Mouse (Mus musculus): ENCODE measurements at regions not wholly inside any gene's neighbourhood (a gene's known extent, or its start where the extent isn't known, plus 50 kb on each side); places are given as distances from the start of the nearest gene placed in this dataset.

DNA sequence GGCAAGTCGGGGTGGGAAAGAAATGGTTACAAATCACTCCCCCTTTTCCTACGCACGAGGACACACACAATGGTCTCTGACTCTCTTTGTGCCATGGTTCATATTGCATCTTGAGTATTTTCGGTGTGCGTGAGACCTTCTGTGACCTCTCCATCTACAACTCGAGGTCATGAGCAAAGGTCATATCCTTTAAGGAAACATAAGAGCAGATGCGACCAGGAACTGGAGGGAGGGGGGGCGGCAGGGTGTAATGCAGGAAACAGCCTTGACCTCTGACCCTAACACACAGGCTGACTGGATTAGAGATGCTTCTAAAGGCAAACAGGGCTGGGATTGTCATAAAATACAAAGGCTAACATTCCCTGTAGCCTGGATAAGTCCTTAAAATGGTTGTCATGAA is 450.7 kb upstream of the Gm10131 start:
- DNase-seq (ENCODE audit: low spot score in 2 of 2), result no peak

DNA sequence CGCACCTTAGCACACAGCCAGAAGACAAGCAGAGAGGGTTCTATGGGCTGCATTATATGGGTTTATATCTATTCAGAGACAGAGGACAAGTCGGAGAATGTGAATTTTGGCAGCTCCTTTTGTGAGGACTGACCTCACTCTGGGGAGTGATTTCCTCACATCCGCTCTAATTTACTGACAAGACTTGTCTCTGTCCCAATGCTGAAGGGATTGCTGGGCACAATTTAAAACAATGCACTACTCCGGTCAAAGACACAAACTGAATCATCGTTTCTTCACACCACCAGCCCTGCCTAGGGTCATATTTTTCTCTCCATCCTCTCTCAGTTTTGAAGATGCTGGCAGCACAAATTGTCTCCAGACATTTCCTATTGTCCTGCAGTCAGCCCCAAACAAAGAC is 438.2 kb upstream of the Gm10131 start:
- DNase-seq (ENCODE audit: low spot score in 2 of 2), result no peak

DNA sequence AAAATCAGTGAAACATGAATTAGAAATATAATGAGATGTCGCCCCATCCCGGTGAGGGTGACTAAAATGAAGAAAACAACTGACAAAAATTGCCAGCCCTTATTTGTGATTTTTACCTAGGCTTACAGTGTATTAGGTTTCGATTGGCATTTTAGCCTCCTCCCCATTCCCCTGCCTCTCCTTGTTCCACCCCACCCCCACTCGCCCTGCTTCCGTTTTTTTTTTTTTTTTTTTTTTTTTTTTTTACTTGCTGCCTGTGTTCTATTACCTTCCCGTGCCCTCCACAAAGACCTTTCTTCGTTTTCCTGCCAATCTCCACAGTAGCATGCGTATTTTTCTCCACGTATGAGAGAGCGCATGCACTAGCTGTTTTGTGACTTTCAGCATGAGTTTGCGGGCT is 435.3 kb upstream of the Gm10131 start:
- DNase-seq (ENCODE audit: low spot score in 2 of 2), result no peak

DNA sequence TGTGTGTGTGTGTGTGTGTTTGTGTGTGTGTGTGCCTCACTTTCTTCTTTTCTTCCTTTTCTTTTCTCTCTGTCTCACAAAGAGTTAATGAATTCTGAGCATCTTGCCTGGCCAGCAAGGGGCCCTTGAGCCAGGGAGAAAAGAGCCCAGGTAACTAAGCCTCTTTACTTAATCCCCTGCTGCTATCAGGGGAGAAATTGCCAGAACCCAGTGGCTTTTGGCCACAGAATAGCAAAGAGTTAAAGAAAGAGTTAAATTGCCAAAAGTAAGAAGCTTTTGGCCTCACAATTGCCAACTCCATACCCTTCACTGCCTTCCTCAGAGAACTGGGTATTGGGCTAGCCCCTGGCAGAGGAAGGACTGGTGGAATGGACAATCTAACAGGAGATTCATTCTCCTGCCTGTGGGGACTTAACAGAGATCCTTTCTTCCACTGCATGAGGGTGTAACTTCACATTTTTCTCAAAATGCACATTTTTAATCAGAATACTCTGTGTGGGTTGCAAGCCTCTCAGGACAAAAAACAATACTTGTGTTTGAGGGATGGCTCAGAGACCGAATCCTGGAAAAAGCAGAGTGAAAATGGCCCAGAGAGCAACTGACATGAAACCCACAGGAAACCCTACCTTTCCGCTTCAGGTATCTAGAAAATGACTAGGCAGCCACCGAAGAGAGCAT is 431.0 kb upstream of the Gm10131 start:
- DNase-seq (ENCODE audit: low spot score in 2 of 2), result no peak

DNA sequence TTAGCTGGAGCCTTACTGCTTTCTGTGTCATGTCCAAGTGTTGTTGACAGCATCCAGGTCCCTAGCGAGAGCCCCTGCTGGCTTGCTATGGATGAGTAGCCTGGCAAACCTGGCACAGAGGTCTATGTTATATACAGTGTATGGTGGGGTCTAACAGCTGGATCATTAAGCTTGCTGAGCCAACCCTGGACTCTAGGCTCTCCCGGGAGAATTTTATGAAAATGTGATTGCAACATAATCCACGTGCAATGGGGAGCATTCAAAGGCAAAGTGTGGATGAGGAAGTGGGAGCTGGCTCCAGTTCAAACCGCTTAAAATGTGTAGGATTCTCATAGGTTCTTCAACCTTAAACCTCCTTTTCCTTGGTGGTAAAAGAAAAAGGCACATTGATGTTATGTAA is 427.7 kb upstream of the Gm10131 start:
- no peak for DNase-seq (ENCODE audit: low spot score in 2 of 2)

DNA sequence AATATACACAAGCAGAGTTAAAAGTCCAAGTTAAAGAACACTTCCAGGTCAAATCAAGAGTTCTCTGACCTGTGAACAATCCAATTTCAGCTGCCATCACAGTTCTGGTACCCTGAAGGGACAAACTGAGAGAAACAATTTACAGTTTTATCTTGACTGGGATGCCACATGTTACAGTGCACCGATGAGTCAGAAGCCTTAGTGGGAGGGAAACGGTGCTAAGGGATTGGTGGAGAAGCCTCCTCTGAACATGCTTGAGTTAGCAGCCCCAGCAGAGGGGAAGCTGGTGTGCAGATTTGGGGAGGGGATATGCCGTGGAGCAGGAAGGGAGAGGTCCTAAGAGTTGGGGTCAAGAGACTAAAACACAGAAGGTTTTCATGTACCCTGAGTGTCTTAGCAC is 423.9 kb upstream of the Gm10131 start:
- no peak for DNase-seq (ENCODE audit: low spot score in 2 of 2)

DNA sequence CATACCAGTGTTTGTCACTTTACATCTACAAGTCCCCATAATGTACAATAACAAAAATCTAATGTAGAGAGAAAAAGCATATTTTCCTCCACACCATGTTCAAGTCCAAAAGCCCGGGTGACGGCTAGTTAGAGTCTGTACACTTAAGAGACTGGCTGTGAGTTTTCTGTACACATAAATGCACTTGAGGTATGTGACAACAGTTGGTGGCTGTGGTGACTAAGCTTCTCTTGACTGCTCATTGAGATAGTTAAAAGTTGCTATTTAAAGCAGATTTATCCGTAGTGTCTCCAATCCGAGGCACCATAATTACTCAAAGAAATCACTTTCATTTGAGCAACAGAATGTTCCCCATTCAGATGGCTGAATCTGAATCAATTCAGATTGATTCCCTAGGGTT is 421.9 kb upstream of the Gm10131 start:
- no peak for DNase-seq (ENCODE audit: low spot score in 2 of 2)

DNA sequence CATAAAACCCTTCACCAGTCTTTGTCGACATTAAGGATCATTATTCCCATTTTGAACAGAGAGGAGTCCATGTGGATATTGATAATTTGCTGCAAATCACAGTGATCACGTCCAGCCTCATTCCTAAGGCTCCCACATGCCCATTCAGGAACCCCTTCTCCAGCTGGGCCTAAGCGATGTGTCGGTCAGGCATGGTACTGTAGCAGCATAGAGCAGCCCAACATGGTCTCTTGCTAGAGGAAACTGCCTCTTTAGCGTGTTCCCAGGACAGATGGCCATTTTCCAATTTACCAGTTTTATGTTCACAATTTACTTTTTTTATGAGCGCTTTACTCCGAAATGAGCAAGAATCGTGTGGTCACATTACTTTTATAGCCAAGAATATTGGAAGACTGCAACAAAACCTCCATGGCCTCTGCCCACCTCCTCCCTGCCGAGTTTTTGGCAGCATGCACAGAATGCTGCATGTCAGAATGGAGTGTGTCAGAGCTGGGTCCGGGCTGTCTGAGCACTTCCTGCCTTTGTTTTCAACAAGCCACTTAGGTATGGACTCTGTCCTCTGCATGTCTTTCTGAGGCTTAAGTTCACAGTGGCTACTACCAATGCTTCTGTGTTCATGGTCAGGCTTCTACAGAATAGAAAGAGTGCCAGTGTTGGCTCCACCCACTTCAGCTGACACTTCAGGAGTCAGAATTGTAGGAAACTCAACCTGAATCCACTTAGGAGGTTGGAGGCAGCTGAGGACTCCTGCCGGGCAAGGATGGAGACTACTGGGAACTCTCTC is 419.6 kb upstream of the Gm10131 start:
- DNase-seq (ENCODE audit: low spot score in 2 of 2), result no peak

DNA sequence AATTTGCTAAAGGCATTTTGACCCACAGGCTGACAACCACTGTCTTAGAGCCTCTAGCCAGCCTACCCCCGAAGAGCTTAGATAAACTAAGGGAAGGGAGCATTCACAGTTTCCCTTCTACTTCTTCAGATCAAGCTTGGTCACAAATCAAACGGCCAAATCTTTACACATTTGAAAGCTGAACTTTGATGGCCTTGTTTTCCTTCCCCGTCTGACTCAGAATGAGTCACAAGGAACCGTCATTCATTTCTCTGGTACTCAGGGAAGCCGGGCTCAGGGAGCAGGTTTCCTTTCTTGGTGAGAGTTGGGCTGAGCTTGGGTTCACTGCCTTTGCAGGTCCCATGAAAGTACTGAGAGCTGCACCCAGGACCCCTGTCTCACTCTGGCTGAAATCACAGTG is 418.5 kb upstream of the Gm10131 start:
- DNase-seq (ENCODE audit: low spot score in 2 of 2), result peak; percentile 31 to 33

DNA sequence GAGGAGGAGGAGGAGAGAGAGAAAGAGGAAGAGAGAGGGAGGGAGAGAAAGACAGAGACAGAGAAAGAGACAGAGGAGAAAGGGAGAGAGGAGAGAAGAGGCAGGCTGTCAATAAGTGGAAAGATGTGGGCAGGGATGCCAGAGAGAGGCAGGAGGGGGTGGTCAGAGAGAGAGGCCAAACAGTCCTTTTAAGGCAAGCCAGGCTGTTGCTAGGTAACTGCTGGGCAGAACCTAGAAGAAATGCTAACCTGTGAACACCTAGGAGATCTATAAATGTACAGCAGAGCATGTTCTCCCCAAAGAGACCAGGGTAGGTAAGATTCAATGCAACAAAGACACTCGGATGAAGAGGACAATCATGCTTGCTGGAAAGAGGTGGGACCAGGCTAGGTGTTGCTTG is 417.9 kb upstream of the Gm10131 start:
- no peak for DNase-seq (ENCODE audit: low spot score in 2 of 2)

DNA sequence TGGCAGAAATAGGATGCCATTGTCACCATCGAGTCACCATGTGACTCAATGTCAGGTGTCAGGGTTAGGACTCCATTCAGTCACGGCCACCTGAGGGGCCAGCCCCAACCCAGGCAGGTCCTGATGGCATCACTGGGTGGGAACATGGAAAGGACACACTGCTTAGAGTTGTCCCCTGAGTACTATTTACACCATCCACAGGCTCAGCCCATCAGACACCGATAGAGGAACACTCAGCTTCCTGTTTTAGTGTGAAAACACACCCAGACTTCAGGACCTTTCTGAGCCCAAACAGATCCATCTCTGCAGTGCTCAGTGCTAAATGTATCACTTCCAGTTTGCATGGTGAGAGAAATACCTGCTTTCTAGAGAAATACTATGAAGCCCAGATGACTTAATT is 416.7 kb upstream of the Gm10131 start:
- DNase-seq (ENCODE audit: low spot score in 2 of 2), result no peak

DNA sequence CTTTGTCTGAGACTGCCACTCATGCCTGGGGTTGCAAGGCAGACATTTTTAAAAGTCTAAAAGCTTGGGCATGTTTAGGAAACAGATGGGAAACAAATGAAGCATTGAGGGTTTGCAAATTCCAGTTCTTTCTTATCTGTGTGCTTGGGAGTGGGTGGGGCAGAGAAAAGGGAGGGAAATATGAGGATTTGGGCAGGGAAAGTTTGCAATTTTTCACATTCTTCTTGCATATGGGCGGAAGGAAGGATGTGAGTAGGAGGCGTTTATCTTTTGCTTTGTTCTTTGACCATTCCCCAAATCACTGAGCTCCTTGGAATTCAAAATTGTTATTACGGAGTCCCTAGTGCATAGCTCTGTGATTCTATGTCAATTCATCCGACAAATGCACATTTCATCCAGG is 413.7 kb upstream of the Gm10131 start:
- DNase-seq (ENCODE audit: low spot score in 2 of 2), result no peak

DNA sequence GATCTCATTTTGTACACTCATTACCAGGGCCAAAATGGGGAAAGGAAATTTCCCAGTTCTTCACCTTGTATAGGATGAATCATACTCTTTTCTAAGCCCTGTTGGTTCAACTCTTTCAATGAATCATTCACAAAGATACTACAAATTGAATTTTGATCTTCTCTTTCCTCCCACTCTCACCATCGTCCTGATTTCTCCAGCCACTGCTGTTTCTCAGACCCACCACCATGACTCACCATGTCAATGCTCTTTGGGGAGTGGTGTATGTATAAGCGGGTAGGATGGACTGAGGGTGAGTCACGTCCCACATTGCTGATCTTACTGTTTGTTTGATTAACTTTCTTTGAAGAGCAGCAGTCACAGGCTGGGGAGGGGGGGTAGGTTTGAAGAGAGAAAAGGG is 412.3 kb upstream of the Gm10131 start:
- DNase-seq (ENCODE audit: low spot score in 2 of 2), result peak; percentile 7 to 22

DNA sequence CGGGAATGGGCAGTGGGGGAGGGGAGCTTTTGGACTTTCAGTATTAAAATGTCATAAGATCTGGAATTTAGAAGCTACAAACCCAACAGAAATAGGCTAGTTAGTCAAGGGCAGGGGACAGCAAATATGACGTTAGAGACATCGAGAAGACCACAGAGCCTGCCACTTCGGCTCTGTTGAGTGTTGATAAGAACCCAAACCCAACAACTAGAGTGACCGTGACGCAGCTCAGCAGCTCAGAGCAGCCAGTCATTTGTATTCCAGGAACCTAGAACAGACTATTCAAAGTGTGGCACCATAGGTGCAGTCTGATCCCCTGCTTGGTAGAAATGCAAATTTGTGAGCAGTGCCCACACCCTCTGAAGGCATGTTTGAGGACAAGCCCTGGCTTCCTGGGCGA is 409.8 kb upstream of the Gm10131 start:
- no peak for DNase-seq (ENCODE audit: low spot score in 2 of 2)

DNA sequence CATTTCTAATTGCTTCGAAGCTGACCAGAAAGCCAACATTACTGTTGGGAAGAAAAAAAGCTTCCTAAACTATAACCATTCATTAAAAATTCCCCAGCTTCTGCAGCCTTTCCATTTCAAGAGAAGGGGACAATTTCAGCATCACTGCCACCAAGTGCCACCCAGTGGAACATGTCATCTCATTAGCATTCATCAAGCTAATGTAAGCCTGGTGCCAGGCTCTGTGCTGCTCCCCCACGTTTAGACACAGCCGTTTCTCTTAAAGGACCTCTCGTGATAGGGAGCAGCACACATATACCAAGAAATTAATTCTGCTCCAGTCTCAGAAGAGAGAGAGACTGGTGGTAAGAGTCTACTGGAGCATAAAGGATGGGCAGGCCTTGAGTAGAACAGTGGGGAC is 409.1 kb upstream of the Gm10131 start:
- DNase-seq (ENCODE audit: low spot score in 2 of 2), result no peak

DNA sequence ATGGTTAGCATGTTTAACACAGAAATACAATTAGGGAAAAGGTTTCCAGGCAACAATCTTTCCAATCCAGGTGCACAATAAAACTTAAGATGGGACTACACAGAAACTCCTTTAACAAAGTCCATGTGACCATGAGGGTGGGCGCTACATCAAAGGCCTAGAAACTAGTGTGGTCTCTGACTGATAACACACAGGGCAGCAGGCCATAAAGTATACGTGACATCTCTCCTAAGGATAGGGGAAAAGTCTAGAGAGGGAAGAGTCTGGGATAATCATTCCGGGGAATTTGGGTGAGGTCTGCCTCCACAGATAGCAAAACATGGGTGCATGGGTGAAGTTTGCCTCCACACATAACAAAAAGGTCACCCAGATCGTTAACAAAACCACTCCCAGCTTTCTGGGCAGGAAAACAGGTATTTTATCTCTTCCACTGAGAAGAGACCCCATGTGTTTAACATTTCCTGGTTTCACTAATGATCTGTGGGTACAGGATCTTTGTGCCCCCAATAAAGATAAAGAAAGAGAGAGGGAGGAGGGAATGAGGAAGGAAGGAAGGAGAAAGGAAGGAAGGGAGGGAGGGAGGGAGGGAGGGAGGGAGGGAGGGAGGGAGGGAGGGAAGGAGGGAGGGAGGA is 402.0 kb upstream of the Gm10131 start:
- no peak for DNase-seq (ENCODE audit: low spot score in 2 of 2)

DNA sequence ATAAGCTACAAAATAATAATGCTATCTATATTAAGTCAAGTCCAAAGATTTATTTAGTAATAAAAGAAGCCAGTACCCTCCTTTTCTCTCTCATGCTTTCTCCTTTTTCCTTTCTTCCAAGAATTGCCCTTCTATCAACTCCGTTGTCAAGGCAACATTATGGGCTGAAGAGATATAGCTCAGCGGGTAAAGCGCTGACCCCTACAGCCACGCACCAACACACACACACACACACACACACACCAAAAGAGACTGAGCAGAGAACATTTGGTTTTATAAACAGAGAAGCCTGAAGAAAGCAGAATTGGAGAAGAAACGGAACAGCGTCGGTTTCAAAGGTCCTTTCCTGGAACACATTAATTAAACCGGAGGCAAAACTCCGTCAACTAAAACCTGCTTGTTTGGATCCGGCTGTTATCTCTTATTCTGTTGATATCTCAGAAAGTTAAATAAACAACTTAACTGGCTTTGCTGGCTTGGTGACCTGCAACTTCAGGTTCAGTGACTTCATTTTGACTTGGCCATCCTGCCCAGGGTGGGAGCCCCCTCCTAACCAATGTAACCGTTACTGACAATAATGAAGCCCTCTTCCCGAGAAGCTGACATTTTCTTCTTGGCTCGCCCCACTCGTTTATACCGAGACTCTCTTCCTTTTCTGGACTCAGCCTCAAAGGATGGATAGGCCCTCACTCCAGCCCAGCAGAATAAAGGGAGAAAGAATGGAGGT is 394.5 kb upstream of the Gm10131 start:
- DNase-seq (ENCODE audit: low spot score in 2 of 2), result peak in 1 of 2 experiments; percentile 11

DNA sequence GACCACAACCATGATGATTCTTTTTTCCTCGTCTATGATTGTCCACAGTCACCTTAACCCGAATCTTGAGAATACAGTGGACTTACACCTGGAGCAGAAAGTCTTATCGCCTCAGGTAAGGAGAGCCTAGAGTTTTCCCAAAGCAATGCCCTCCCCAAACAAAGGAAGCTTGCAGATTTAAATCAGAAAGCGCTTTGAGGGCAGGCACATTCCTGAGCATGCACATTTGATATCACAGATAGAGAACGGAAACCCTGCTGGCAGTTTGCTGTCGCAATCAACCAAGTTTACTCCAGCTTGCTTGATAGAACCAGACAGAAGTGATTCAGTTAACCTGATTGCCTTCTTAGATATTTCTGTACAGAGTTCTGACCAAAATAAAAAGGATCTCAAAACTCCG is 393.6 kb upstream of the Gm10131 start:
- no peak for DNase-seq (ENCODE audit: low spot score in 2 of 2)

DNA sequence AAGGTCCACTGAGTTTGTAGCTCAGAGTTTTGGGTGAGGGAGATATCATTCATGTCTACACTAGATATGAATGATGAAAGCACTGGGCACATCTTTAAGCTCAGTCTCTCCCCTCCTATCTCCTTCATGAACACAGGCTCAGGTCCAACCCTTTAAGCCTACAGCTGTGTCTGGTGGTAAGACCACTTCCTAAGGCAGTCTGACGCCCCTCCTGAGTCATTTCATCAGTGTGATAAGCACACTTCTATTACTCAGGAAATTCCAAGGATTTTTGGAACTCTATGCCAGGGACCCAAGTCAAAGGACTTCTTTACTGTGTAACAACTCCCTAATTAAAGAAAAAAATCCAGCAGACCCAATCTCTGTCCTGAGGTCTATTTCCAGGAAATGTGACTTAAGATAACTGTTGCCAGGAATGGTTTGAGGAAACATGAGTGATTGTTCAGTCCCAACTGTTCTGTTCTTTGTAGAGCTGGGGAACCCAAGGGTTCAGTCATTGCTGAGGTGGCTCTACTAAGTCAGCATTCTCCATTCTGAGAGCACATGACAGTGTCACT is 391.1 kb upstream of the Gm10131 start:
- DNase-seq (ENCODE audit: low spot score in 2 of 2), result no peak

DNA sequence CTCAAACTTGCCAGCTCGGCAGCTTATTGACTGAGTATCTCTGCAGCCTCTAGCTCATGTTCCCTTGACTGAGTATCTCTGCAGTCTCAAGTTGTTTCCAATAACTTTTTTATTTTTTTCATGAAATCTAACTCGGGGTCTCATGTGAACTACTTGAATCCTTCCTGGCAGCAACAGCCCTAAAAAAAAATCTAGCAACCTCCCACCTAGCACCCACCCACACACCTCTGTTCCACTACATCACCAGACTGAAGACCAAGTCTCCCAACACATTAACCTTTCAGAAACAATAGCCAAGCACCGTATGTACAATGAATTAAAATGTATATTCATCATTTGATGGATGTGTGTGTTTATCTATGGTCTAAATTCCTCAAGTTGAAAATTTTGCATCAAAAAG is 387.7 kb upstream of the Gm10131 start:
- no peak for DNase-seq (ENCODE audit: low spot score in 2 of 2)

DNA sequence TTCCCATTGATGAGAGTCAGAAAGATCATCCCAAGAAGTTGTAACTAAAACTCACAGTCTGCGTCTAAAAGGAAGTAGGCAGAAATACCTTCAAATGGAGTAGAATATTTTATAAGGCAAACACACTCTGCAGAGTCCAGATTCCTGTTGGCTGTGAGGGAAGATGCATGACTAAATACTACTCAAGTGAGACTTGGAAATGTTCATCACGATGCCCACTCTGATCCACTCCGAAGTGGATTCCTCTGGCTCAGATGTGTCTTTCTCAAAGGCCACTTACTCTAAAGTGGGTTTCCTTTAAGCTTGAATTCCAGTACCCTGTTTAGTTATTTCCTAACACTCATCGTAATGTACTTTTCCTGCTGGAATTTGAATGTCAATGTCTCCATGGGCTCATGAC is 385.2 kb upstream of the Gm10131 start:
- no peak for DNase-seq (ENCODE audit: low spot score in 2 of 2)

DNA sequence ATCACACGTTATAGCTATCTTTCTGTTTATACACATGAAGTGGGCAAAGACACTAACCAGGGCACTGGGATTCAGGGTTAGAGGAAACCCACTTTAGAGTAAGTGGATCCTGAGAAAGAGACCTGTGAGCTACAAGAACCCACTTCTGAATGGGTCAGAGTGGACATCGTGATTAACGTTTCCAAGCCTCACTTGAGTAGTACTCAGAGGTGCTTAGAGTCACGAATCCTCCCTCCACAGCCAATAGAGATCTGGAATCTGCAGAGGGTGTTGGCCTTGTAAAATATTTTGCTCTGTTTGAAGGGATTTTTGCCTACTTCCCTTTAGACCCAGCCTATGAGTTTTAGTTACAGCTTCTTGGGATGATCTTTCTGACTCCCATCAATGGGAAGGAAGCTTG is 384.4 kb upstream of the Gm10131 start:
- DNase-seq (ENCODE audit: low spot score in 2 of 2), result no peak

All from urinary bladder, postnatal 36 days (tissue).